Mouse (Mus musculus) stomach, embryonic 16.5 days (tissue): ENCODE measurements around the gene Babam2. TPM values are rescaled to one million over a fixed set of nuclear protein-coding genes. Genes with fewer than 3 reads are reported as not detected.

ENCODE experiments used
- ATAC-seq: fragments of 200-750 bp; cut with Nextera tagmentation; 2 replicates; pipeline ENCODE4 v1.8.0; 2017; ENCODE audit warnings: moderate number of reproducible peaks, moderate TSS enrichment; ENCODE audit not compliant: insufficient read depth, low FRiP score
- H3K27ac ChIP-seq: fragments of 300-500 bp; sonication (generic); 2 replicates; pipeline ENCODE4 v1.5.1; 2014; ENCODE audit warnings: low read length
- H3K27me3 ChIP-seq: fragments of 300-500 bp; sonication (generic); 2 replicates; pipeline ENCODE4 v1.6.1; 2014; ENCODE audit warnings: low read length, control low read depth, mixed read lengths; ENCODE audit not compliant: control insufficient read depth, insufficient read depth
- H3K36me3 ChIP-seq: fragments of 300-500 bp; sonication (generic); 2 replicates; pipeline ENCODE4 v1.6.1; 2014; ENCODE audit warnings: low read length; ENCODE audit not compliant: control insufficient read depth, insufficient read depth
- H3K4me1 ChIP-seq: fragments of 300-500 bp; sonication (generic); 2 replicates; pipeline ENCODE4 v1.6.1; 2014; ENCODE audit warnings: low read length, control low read depth, mixed read lengths; ENCODE audit not compliant: control insufficient read depth, insufficient read depth
- H3K4me2 ChIP-seq: fragments of 300-500 bp; sonication (generic); 2 replicates; pipeline ENCODE4 v1.6.1; 2014; ENCODE audit warnings: low read depth, low read length, mixed read lengths
- H3K4me3 ChIP-seq: fragments of 300-500 bp; sonication (generic); replicated peaks from 2 replicates; pipeline ENCODE4 v1.5.1; 2014; ENCODE audit warnings: mild to moderate bottlenecking, low read length
- H3K9ac ChIP-seq: fragments of 300-500 bp; sonication (generic); 2 replicates; pipeline ENCODE4 v1.6.1; 2014; ENCODE audit warnings: low read length
- H3K9me3 ChIP-seq: fragments of 300-500 bp; sonication (generic); replicated peaks from 2 replicates; pipeline ENCODE4 v1.6.1; 2016; ENCODE audit warnings: low read length, control low read depth; ENCODE audit not compliant: control insufficient read depth
- WGBS: fragments of 180-500 bp; shearing (Covaris S2); extraction: QIAGEN DNeasy Blood & Tissue Kit; methylation state at CpG from one replicate; pipeline ENCODE4 v1.1.7; 2014; 5-methylcytosine and 5-hydroxymethylcytosine counted together
- polyA plus RNA-seq: library from polyadenylated mRNA; unstranded; fragments of >200 nt; fragmentation: Nextera tagmentation; extraction: Ambion mirVana; gene quantifications from 2 replicates; pipeline ENCODE4 v1.2.1, GENCODE M21; 2015

Babam2 gene
- polyA plus RNA-seq, 1 experiment from 2014 or later: 62.6 TPM

GRCm38 (mm10) chr5:31931127-31931625 is 233.7 kb downstream of the Babam2 start:
- Histone ChIP-seq H3K9me3 (peaks cover 3% of the 10 kb centered on the region; the same call in 1 of the 2 replicates), H3K4me1 (peaks cover 10% of the 10 kb centered on the region; the same call in 1 of the 2 replicates), H3K27me3 (no peaks in the 10 kb centered on the region), H3K4me3 (no peak overlapping the region), H3K27ac (peak overlapping the region; percentile 46), H3K9ac (no peak overlapping the region), H3K36me3 (no peaks in the 10 kb centered on the region), H3K4me2 (no peak overlapping the region)
- no peak for ATAC-seq
- WGBS: 70% methylated on average over 8 of the region's 8 CpGs

GRCm38 (mm10) chr5:31931637-31932036 is 234.2 kb downstream of the Babam2 start:
- no peak overlapping the region for H3K4me3 ChIP-seq
- 65% methylated on average over 1 of the region's 1 CpGs for WGBS
- H3K36me3 ChIP-seq: no peaks in the 10 kb centered on the region
- H3K4me2 ChIP-seq: no peak overlapping the region
- no peaks in the 10 kb centered on the region for H3K27me3 ChIP-seq
- H3K27ac ChIP-seq: peak overlapping the region; percentile 57
- no peak for ATAC-seq
- H3K9me3 ChIP-seq: 0 out of 2 replicates have a peak, but pooled peaks cover under 1% of the 10 kb centered on the region
- H3K9ac ChIP-seq: no peak overlapping the region
- H3K4me1 ChIP-seq: peaks cover 10% of the 10 kb centered on the region; the same call in 1 of the 2 replicates

GRCm38 (mm10) chr5:31933296-31933695 is 235.8 kb downstream of the Babam2 start:
- no peak overlapping the region for H3K9ac ChIP-seq
- WGBS: 74% methylated on average over 6 of the region's 6 CpGs
- H3K36me3 ChIP-seq: no peaks in the 10 kb centered on the region
- no peak overlapping the region for H3K4me3 ChIP-seq
- no peak overlapping the region for H3K27ac ChIP-seq
- no peaks in the 10 kb centered on the region for H3K27me3 ChIP-seq
- no peak for ATAC-seq
- no peaks in the 10 kb centered on the region for H3K9me3 ChIP-seq
- H3K4me2 ChIP-seq: no peak overlapping the region
- peaks cover 10% of the 10 kb centered on the region; the same call in 1 of the 2 replicates for H3K4me1 ChIP-seq

- Histone ChIP-seq H3K4me1 (peaks cover 10% of the 10 kb centered on the region; the same call in 1 of the 2 replicates), H3K4me2 (no peak overlapping the region), H3K27ac (peak overlapping the region; percentile 73), H3K4me3 (no peak overlapping the region), H3K36me3 (no peaks in the 10 kb centered on the region), H3K27me3 (no peaks in the 10 kb centered on the region), H3K9me3 (no peaks in the 10 kb centered on the region), H3K9ac (no peak overlapping the region)
- WGBS: 48% methylated on average over 3 of the region's 3 CpGs
- no peak for ATAC-seq
Measured at GRCm38 (mm10) chr5:31934397-31934796, 236.9 kb downstream of the Babam2 start.

- H3K27ac ChIP-seq: no peak overlapping the region; the same call in 1 of the 2 replicates
- H3K4me2 ChIP-seq: no peak overlapping the region
- H3K36me3 ChIP-seq: no peaks in the 10 kb centered on the region
- 85% methylated on average over 3 of the region's 3 CpGs for WGBS
- H3K4me3 ChIP-seq: no peak overlapping the region
- no peak overlapping the region for H3K9ac ChIP-seq
- peaks cover 10% of the 10 kb centered on the region; the same call in 1 of the 2 replicates for H3K4me1 ChIP-seq
- H3K9me3 ChIP-seq: no peaks in the 10 kb centered on the region
- no peaks in the 10 kb centered on the region for H3K27me3 ChIP-seq
- no peak for ATAC-seq
Measured at GRCm38 (mm10) chr5:31935936-31936335, 238.5 kb downstream of the Babam2 start.

GRCm38 (mm10) chr5:31936523-31936922 is 239.0 kb downstream of the Babam2 start:
- H3K4me2 ChIP-seq: no peak overlapping the region
- no peak for ATAC-seq
- H3K4me3 ChIP-seq: no peak overlapping the region
- H3K27ac ChIP-seq: no peak overlapping the region; the same call in 1 of the 2 replicates
- no peaks in the 10 kb centered on the region for H3K27me3 ChIP-seq
- H3K9ac ChIP-seq: no peak overlapping the region
- H3K9me3 ChIP-seq: no peaks in the 10 kb centered on the region
- 75% methylated on average over 3 of the region's 3 CpGs for WGBS
- H3K4me1 ChIP-seq: peaks cover 10% of the 10 kb centered on the region; the same call in 1 of the 2 replicates
- no peaks in the 10 kb centered on the region for H3K36me3 ChIP-seq

GRCm38 (mm10) chr5:31940876-31941275 is 243.4 kb downstream of the Babam2 start:
- ATAC-seq: no peak
- Histone ChIP-seq H3K4me3 (no peak overlapping the region), H3K4me2 (no peak overlapping the region)

GRCm38 (mm10) chr5:31947185-31947584 is 249.7 kb downstream of the Babam2 start:
- H3K9ac ChIP-seq: no peak overlapping the region
- no peak for ATAC-seq
- H3K27ac ChIP-seq: peak overlapping the region; percentile 62
- no peaks in the 10 kb centered on the region for H3K27me3 ChIP-seq
- no peak overlapping the region for H3K4me3 ChIP-seq
- no peaks in the 10 kb centered on the region for H3K9me3 ChIP-seq
- H3K4me2 ChIP-seq: no peak overlapping the region
- no peaks in the 10 kb centered on the region for H3K36me3 ChIP-seq
- WGBS: 25% methylated on average over 4 of the region's 4 CpGs
- peaks cover 11% of the 10 kb centered on the region for H3K4me1 ChIP-seq

More at GRCm38 (mm10) chr5:31940876-31941275, 243.4 kb downstream of the Babam2 start:
- 84% methylated on average over 8 of the region's 8 CpGs for WGBS
- Histone ChIP-seq H3K9ac (no peak overlapping the region), H3K36me3 (no peaks in the 10 kb centered on the region), H3K27ac (no peak overlapping the region), H3K27me3 (no peaks in the 10 kb centered on the region), H3K9me3 (no peaks in the 10 kb centered on the region), H3K4me1 (no peaks in the 10 kb centered on the region; the same call in 1 of the 2 replicates)

- WGBS: 59% methylated on average over 8 of the region's 8 CpGs
- ATAC-seq: no peak
- H3K27ac ChIP-seq: no peak overlapping the region
- H3K4me3 ChIP-seq: no peak overlapping the region
- no peaks in the 10 kb centered on the region for H3K27me3 ChIP-seq
- H3K4me1 ChIP-seq: peaks cover 11% of the 10 kb centered on the region
- H3K9me3 ChIP-seq: no peaks in the 10 kb centered on the region
- no peak overlapping the region for H3K9ac ChIP-seq
- H3K36me3 ChIP-seq: no peaks in the 10 kb centered on the region
- no peak overlapping the region for H3K4me2 ChIP-seq
Measured at GRCm38 (mm10) chr5:31949389-31949788, 251.9 kb downstream of the Babam2 start.
